Mouse (Mus musculus) adrenal gland, postnatal 25 days (tissue): ENCODE measurements around the gene D5Ertd577e. TPM values are rescaled to one million over a fixed set of nuclear protein-coding genes. Genes with fewer than 3 reads are reported as not detected.
"Not testable (repeated sequence)": the region's sequence is repeated elsewhere in the genome, so short reads cannot be mapped to it uniquely, and the experiment has no call there.

Experiments used
- DNase-seq: peaks from one replicate; pipeline ENCODE4 v3.0.0; 2021; ENCODE audit warnings: mixed read lengths
- long read RNA-seq: library from polyadenylated mRNA; stranded (forward); transcript quantifications from one replicate; pipeline ENCODE4 v2.0.0, GENCODE M21; 2021
- total RNA-seq: library from RNA; stranded (reverse); gene quantifications from 2 replicates; pipeline ENCODE4 v1.2.3, GENCODE M21; 2021

The D5Ertd577e gene
- not detected in 2 replicates for total RNA-seq
- long read RNA-seq = 0 reads

DNA sequence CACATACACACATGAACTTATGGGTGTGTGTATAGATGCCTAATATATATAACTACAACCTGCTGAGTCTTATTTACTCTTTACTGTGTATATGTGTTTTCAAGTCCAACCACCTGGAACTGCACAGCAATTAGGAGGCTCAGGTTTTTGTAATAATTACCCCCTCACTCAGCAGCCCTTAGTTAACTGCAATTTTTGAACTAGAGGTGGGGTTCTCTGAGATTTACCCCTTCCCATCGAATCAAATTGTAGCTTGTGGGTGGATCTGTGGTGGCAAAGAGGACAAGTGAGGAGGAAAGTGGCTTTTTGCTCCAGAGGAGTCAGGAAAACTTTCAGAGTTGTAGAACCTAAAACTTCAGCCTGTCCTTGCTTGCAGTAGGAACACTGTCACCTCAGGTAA, at the start of gene D5Ertd577e:
Gene D5Ertd577e, plus strand, starts transcription at position 301 of the 400 bp plus-strand sequence.
- not testable (repeated sequence) for DNase-seq

DNA sequence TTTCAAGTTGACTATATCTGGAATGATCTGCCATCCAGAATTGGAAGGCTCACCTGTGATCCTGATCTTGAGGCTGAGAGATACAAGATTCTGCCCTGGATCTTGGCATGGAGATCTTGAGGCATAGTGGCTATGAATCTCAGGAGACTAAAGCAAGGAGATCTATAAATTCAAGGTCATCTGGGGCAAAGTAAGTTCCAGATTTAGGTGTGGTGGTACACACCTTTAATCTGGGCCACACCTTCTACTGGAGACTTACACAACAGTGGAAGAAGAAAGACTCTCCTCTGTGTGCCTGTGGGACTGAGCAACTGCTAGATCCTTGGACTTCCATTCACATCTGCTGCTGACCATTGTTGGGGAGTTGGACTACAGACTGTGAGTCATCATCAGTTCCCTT, 53.9 kb downstream of the D5Ertd577e start, which contains the start of gene Gm3286:
Gene Gm3286, plus strand, starts transcription at position 301 of the 400 bp plus-strand sequence.
- not testable (repeated sequence) for DNase-seq

Other genes with a start within 250 kb of the D5Ertd577e start
- gene Gm10424, start 184.0 kb upstream of the D5Ertd577e start, total RNA-seq = not detected in 2 replicates
- not detected in 2 replicates for gene Gm3259, start 150.9 kb upstream of the D5Ertd577e start, total RNA-seq
- not detected in 2 replicates for gene Gm3286, start 54.0 kb downstream of the D5Ertd577e start, total RNA-seq
- not detected in 2 replicates for gene Gm7971, start 138.1 kb downstream of the D5Ertd577e start, total RNA-seq